In the genomic region with DNA sequence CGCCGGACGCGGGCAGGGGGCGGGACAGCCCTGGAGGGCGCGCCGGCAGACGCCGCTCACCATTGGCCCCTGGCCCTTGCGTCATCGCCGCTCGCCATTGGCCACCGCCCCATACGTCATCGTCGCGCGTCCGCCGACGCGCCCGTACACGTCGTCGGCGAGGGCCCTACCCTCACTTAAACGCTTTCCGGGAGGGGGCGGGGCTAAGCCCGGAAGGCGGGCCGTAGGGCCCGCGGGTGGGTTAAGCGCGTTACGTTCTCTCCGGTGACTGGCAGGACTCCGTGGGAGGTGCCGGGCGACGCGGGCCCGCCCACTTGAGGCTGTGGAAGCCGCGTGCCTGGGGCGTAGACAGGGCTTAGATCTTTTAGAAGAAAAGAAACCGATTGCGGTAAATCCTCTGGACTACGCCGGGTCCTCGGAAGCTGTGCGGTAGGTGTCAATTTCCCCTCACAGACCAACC, we compare ENCODE assay signal across 8 mouse cellular contexts. TPM values are rescaled to one million over a fixed set of nuclear protein-coding genes. Genes with fewer than 3 reads are reported as not detected.
DNase-seq lines count a peak whose midpoint lies in the region; ATAC-seq and TF ChIP-seq lines count a peak whose summit lies in the region.

No protein-coding gene starts in this region.

- peak; percentile 89 for ATAC-seq in cerebellum, adult (ENCODE audit: insufficient number of reproducible peaks, low FRiP score, low TSS enrichment)
- peak; percentile 97 for ATAC-seq in forebrain, embryonic 13.5 days
- peak; percentile 99 for ATAC-seq in liver, postnatal 0 days
- ATAC-seq in neural tube, embryonic 14.5 days (ENCODE audit: low read depth): peak; percentile 96

- peak overlapping the region; percentile 96 for H3K4me3 ChIP-seq in ES-Bruce4 (ENCODE audit: low read depth, low read length)
- peak overlapping the region; percentile 95 for H3K4me3 ChIP-seq in forebrain, embryonic 13.5 days
- H3K4me3 ChIP-seq in liver, postnatal 0 days (ENCODE audit: low read depth, low read length): peak overlapping the region; percentile 92
- peak overlapping the region; percentile 83 for H3K4me3 ChIP-seq in neural tube, embryonic 14.5 days (ENCODE audit: low read depth, low read length)

- H3K27me3 ChIP-seq in ES-Bruce4 (ENCODE audit: control insufficient read depth, insufficient read depth, low read length, poor library complexity, severe bottlenecking): no peaks in the 10 kb centered on the region
- no peaks in the 10 kb centered on the region for H3K27me3 ChIP-seq in forebrain, embryonic 13.5 days
- no peaks in the 10 kb centered on the region for H3K27me3 ChIP-seq in liver, postnatal 0 days (ENCODE audit: insufficient read depth, low read length)
- H3K27me3 ChIP-seq in neural tube, embryonic 14.5 days (ENCODE audit: control insufficient read depth, insufficient read depth, low read length): no peaks in the 10 kb centered on the region; the same call in 1 of the 2 replicates

- intact Hi-C loops in heart, postnatal 10 days (cut with DNase I): loop anchor here (1.0 to 2.0 kb wide), 3 partner anchors 18 to 78 kb away; a partner anchor contains a TSS

- no peak for TF ChIP-seq CTCF in ES-Bruce4 (IDR thresholded peaks at IDR 0.05; ENCODE audit: low read depth, low read length)
- TF ChIP-seq CTCF in liver, postnatal 0 days (IDR thresholded peaks at IDR 0.05; ENCODE audit: low read depth): no peak

- peak overlapping the region; percentile 80 for H3K27ac ChIP-seq in ES-Bruce4 (ENCODE audit: insufficient read depth, low read length)
- H3K27ac ChIP-seq in forebrain, embryonic 13.5 days: peak overlapping the region; percentile 71
- H3K27ac ChIP-seq in liver, postnatal 0 days (ENCODE audit: low read depth): peak overlapping the region; percentile 98
- H3K27ac ChIP-seq in neural tube, embryonic 14.5 days (ENCODE audit: low read depth, low read length): peak overlapping the region; percentile 82

- DNase-seq in heart, postnatal 10 days: peak; percentile 100
- DNase-seq in large intestine, adult 2 months (ENCODE audit: low read depth, low spot score): peak; percentile 91
- DNase-seq in liver, postnatal 0 days: peak; percentile 100
- DNase-seq in testis, postnatal 10 days (ENCODE audit: low spot score): peak; percentile 100

- TF ChIP-seq EP300 in ES-Bruce4 (IDR thresholded peaks at IDR 0.05; ENCODE audit: insufficient read depth, low read depth, low read length): 0 out of 2 replicates have a peak, but pooled peaks have one; percentile 37
- TF ChIP-seq EP300 in liver, postnatal 0 days (IDR thresholded peaks at IDR 0.05; ENCODE audit: low read depth): peak; percentile 36; the same call in 1 of the 2 replicates

- H3K4me2 ChIP-seq in forebrain, embryonic 13.5 days: peak overlapping the region; percentile 79
- peak overlapping the region; percentile 97 for H3K4me2 ChIP-seq in liver, postnatal 0 days (ENCODE audit: low read depth, low read length)
- peak overlapping the region; percentile 92 for H3K4me2 ChIP-seq in neural tube, embryonic 14.5 days (ENCODE audit: low read depth, low read length)

- H3K36me3 ChIP-seq in ES-Bruce4 (ENCODE audit: control insufficient read depth, insufficient read depth, low read length, poor library complexity, severe bottlenecking): peaks cover 31% of the 10 kb centered on the region
- peaks cover 48% of the 10 kb centered on the region for H3K36me3 ChIP-seq in forebrain, embryonic 13.5 days (ENCODE audit: poor library complexity, severe bottlenecking)
- H3K36me3 ChIP-seq in liver, postnatal 0 days (replicated peaks; ENCODE audit: insufficient read depth, low read length): peaks cover 43% of the 10 kb centered on the region
- peaks cover 18% of the 10 kb centered on the region for H3K36me3 ChIP-seq in neural tube, embryonic 14.5 days (ENCODE audit: control insufficient read depth, insufficient read depth, low read length)

- no peaks in the 10 kb centered on the region for H3K9me3 ChIP-seq in ES-Bruce4 (replicated peaks; ENCODE audit: control insufficient read depth, insufficient read depth, low read length, poor library complexity, severe bottlenecking)
- no peaks in the 10 kb centered on the region for H3K9me3 ChIP-seq in forebrain, embryonic 13.5 days (replicated peaks)
- no peaks in the 10 kb centered on the region for H3K9me3 ChIP-seq in liver, postnatal 0 days (ENCODE audit: low read length)
- no peaks in the 10 kb centered on the region for H3K9me3 ChIP-seq in neural tube, embryonic 14.5 days (ENCODE audit: control insufficient read depth, low read length)

- H3K9ac ChIP-seq in ES-Bruce4 (ENCODE audit: low read depth, poor library complexity, severe bottlenecking): peak overlapping the region; percentile 87
- H3K9ac ChIP-seq in forebrain, embryonic 13.5 days: peak overlapping the region; percentile 86
- peak overlapping the region; percentile 98 for H3K9ac ChIP-seq in liver, postnatal 0 days (replicated peaks)
- H3K9ac ChIP-seq in neural tube, embryonic 14.5 days (replicated peaks; ENCODE audit: low read depth, low read length): peak overlapping the region; percentile 76

- peaks cover 2% of the 10 kb centered on the region for H3K4me1 ChIP-seq in ES-Bruce4 (ENCODE audit: control insufficient read depth, insufficient read depth, low read length)
- peaks cover 39% of the 10 kb centered on the region for H3K4me1 ChIP-seq in forebrain, embryonic 13.5 days
- H3K4me1 ChIP-seq in liver, postnatal 0 days (ENCODE audit: insufficient read depth): peaks cover 36% of the 10 kb centered on the region
- H3K4me1 ChIP-seq in neural tube, embryonic 14.5 days (ENCODE audit: control insufficient read depth, insufficient read depth, low read length): peaks cover 20% of the 10 kb centered on the region

- TF ChIP-seq POLR2A in ES-Bruce4 (IDR thresholded peaks at IDR 0.05; ENCODE audit: insufficient read depth, low read length): no peak

- WGBS in forebrain, embryonic 13.5 days: under 1% methylated on average over 37 of the region's 56 CpGs
- under 1% methylated on average over 56 of the region's 56 CpGs for WGBS in large intestine, adult 2 months
- WGBS in liver, postnatal 0 days (ENCODE audit: insufficient replicate concordance): under 1% methylated on average over 43 of the region's 56 CpGs
- WGBS in neural tube, embryonic 14.5 days: under 1% methylated on average over 49 of the region's 56 CpGs

RNA-seq across cellular contexts. Expression of a gene that starts 0.2 kb away (rescaled TPM):
- polyA plus RNA-seq in ES-Bruce4 (2011; ENCODE audit: insufficient read depth, insufficient read length, low read depth, missing spikeins): 23.6 and 24.6 TPM in 2 replicates
- polyA plus RNA-seq in forebrain, embryonic 13.5 days (2015; fragmentation: Nextera tagmentation; extraction: Ambion mirVana): 6.4 and 8.8 TPM in 2 replicates
- 10 to 100 TPM; 32.8 to 34.8 TPM for total RNA-seq in heart, postnatal 10 days (2021)
- polyA plus RNA-seq in large intestine, adult 2 months (2012; rRNA removed): 64.1 and 108 TPM in 2 replicates
- 5.8 and 6.0 TPM in 2 replicates for polyA plus RNA-seq in liver, postnatal 0 days (2015; fragmentation: Nextera tagmentation; extraction: Ambion mirVana)
- polyA plus RNA-seq in neural tube, embryonic 14.5 days (2014; fragmentation: Nextera tagmentation; extraction: Ambion mirVana): 9.3 and 10.6 TPM in 2 replicates

RNA-seq across cellular contexts. Expression of a gene that starts 17.6 kb away (rescaled TPM):
- polyA plus RNA-seq in ES-Bruce4 (2011; ENCODE audit: insufficient read depth, insufficient read length, low read depth, missing spikeins): 106 TPM in 2 replicates
- 48.4 and 55.7 TPM in 2 replicates for polyA plus RNA-seq in forebrain, embryonic 13.5 days (2015; fragmentation: Nextera tagmentation; extraction: Ambion mirVana)
- total RNA-seq in heart, postnatal 10 days (2021): 10 to 100 TPM; 45.9 to 55.4 TPM
- polyA plus RNA-seq in large intestine, adult 2 months (2012; rRNA removed): 23.7 and 38.3 TPM in 2 replicates
- 9.2 and 11.2 TPM in 2 replicates for polyA plus RNA-seq in liver, postnatal 0 days (2015; fragmentation: Nextera tagmentation; extraction: Ambion mirVana)
- 42.3 and 49.8 TPM in 2 replicates for polyA plus RNA-seq in neural tube, embryonic 14.5 days (2014; fragmentation: Nextera tagmentation; extraction: Ambion mirVana)

RNA-seq across cellular contexts. Expression of a gene that starts 49.0 kb away (rescaled TPM):
- 5.8 and 6.9 TPM in 2 replicates for polyA plus RNA-seq in ES-Bruce4 (2011; ENCODE audit: insufficient read depth, insufficient read length, low read depth, missing spikeins)
- 19.1 and 19.5 TPM in 2 replicates for polyA plus RNA-seq in forebrain, embryonic 13.5 days (2015; fragmentation: Nextera tagmentation; extraction: Ambion mirVana)
- total RNA-seq in heart, postnatal 10 days (2021): 1 to 10 TPM; 4.6 to 5.4 TPM
- polyA plus RNA-seq in large intestine, adult 2 months (2012; rRNA removed): 3.2 and 3.4 TPM in 2 replicates
- 2.1 and 2.2 TPM in 2 replicates for polyA plus RNA-seq in liver, postnatal 0 days (2015; fragmentation: Nextera tagmentation; extraction: Ambion mirVana)
- 15.2 and 16.3 TPM in 2 replicates for polyA plus RNA-seq in neural tube, embryonic 14.5 days (2014; fragmentation: Nextera tagmentation; extraction: Ambion mirVana)

RNA-seq across cellular contexts. Expression of a gene that starts 49.0 kb away (rescaled TPM):
- 2.9 and 3.3 TPM in 2 replicates for polyA plus RNA-seq in ES-Bruce4 (2011; ENCODE audit: insufficient read depth, insufficient read length, low read depth, missing spikeins)
- polyA plus RNA-seq in forebrain, embryonic 13.5 days (2015; fragmentation: Nextera tagmentation; extraction: Ambion mirVana): 0.87 and 0.99 TPM in 2 replicates
- total RNA-seq in heart, postnatal 10 days (2021): 1 to 10 TPM; 4.3 to 4.7 TPM
- polyA plus RNA-seq in large intestine, adult 2 months (2012; rRNA removed): 0.12 and 0.18 TPM in 2 replicates
- 0.46 and 0.72 TPM in 2 replicates for polyA plus RNA-seq in liver, postnatal 0 days (2015; fragmentation: Nextera tagmentation; extraction: Ambion mirVana)
- polyA plus RNA-seq in neural tube, embryonic 14.5 days (2014; fragmentation: Nextera tagmentation; extraction: Ambion mirVana): 0.59 and 1.3 TPM in 2 replicates

RNA-seq across cellular contexts. Expression of a gene that starts 55.4 kb away (rescaled TPM):
- 10.2 and 11.2 TPM in 2 replicates for polyA plus RNA-seq in ES-Bruce4 (2011; ENCODE audit: insufficient read depth, insufficient read length, low read depth, missing spikeins)
- polyA plus RNA-seq in forebrain, embryonic 13.5 days (2015; fragmentation: Nextera tagmentation; extraction: Ambion mirVana): 15.5 and 19.4 TPM in 2 replicates
- total RNA-seq in heart, postnatal 10 days (2021): 1 to 10 TPM; 9.3 to 9.9 TPM
- polyA plus RNA-seq in large intestine, adult 2 months (2012; rRNA removed): 6.9 and 8.8 TPM in 2 replicates
- polyA plus RNA-seq in liver, postnatal 0 days (2015; fragmentation: Nextera tagmentation; extraction: Ambion mirVana): 4.9 TPM in 2 replicates
- 11.4 and 14.6 TPM in 2 replicates for polyA plus RNA-seq in neural tube, embryonic 14.5 days (2014; fragmentation: Nextera tagmentation; extraction: Ambion mirVana)

Comparison
In these comparisons a context has a peak if more than half of its experiments do, and no peak if none do; other contexts are left out.
1. Peak in every context shown above with its lines: DNase-seq, ATAC-seq, H3K4me3 ChIP-seq and H3K27ac ChIP-seq.